Mouse (Mus musculus) liver, postnatal 0 days (tissue): ENCODE results near the gene Atp1b2. TPM values are rescaled to one million over a fixed set of nuclear protein-coding genes. Genes with fewer than 3 reads are reported as not detected.

ENCODE experiments used
- ATAC-seq: fragments of 200-750 bp; cut with Nextera tagmentation; 2 replicates; pipeline ENCODE4 v1.8.0; 2017; ENCODE audit warnings: mild to moderate bottlenecking, moderate library complexity
- DNase-seq: peaks from one replicate; pipeline ENCODE4 v3.0.0-alpha.2; 2016
- H3K27ac ChIP-seq: fragments of 300-500 bp; sonication (generic); 2 replicates; pipeline ENCODE4 v1.5.1; 2014; ENCODE audit warnings: antibody characterized with exemption, moderate library complexity, mild to moderate bottlenecking, low read depth
- H3K27me3 ChIP-seq: fragments of 300-500 bp; sonication (generic); 2 replicates; pipeline ENCODE4 v1.6.1; 2014; ENCODE audit warnings: low read length, control low read depth, mixed read lengths; ENCODE audit not compliant: insufficient read depth
- H3K36me3 ChIP-seq: fragments of 300-500 bp; sonication (generic); replicated peaks from 2 replicates; pipeline ENCODE4 v1.6.1; 2014; ENCODE audit warnings: mild to moderate bottlenecking, control low read depth, low read length, moderate library complexity, mixed read lengths; ENCODE audit not compliant: insufficient read depth
- H3K4me1 ChIP-seq: fragments of 300-500 bp; sonication (generic); 2 replicates; pipeline ENCODE4 v1.6.1; 2014; ENCODE audit warnings: antibody characterized with exemption, mild to moderate bottlenecking, control low read depth; ENCODE audit not compliant: insufficient read depth
- H3K4me2 ChIP-seq: fragments of 300-500 bp; sonication (generic); 2 replicates; pipeline ENCODE4 v1.6.1; 2014; ENCODE audit warnings: low read depth, mild to moderate bottlenecking, low read length, moderate library complexity, mixed read lengths
- H3K4me3 ChIP-seq: fragments of 300-500 bp; sonication (generic); 2 replicates; pipeline ENCODE4 v1.5.1; 2014; ENCODE audit warnings: low read depth, low read length
- H3K9ac ChIP-seq: fragments of 300-500 bp; sonication (generic); replicated peaks from 2 replicates; pipeline ENCODE4 v1.6.1; 2014; ENCODE audit warnings: mild to moderate bottlenecking, moderate library complexity
- H3K9me3 ChIP-seq: fragments of 300-500 bp; sonication (generic); 2 replicates; pipeline ENCODE4 v1.6.1; 2016; ENCODE audit warnings: mild to moderate bottlenecking, control low read depth, low read length, mixed read lengths
- CTCF ChIP-seq: sonication (generic); IDR thresholded peaks from 2 replicates; pipeline ENCODE4 v1.5.1; 2016; ENCODE audit warnings: antibody characterized with exemption, low read depth
- EP300 ChIP-seq: IDR thresholded peaks from 2 replicates; pipeline ENCODE4 v1.6.1; 2016; ENCODE audit warnings: antibody characterized with exemption, low read depth, mild to moderate bottlenecking
- WGBS: fragments of 180-500 bp; shearing (Covaris S2); extraction: QIAGEN DNeasy Blood & Tissue Kit; methylation state at CpG from one replicate; pipeline ENCODE4 v1.1.7; 2014; ENCODE audit not compliant: insufficient replicate concordance; 5-methylcytosine and 5-hydroxymethylcytosine counted together
- polyA plus RNA-seq: library from polyadenylated mRNA; unstranded; fragments of >200 nt; fragmentation: Nextera tagmentation; extraction: Ambion mirVana; gene quantifications from 2 replicates; pipeline ENCODE4 v1.2.1, GENCODE M21; 2015

Atp1b2 gene
- polyA plus RNA-seq, 1 experiment from 2014 or later: 5.3 TPM

DNA sequence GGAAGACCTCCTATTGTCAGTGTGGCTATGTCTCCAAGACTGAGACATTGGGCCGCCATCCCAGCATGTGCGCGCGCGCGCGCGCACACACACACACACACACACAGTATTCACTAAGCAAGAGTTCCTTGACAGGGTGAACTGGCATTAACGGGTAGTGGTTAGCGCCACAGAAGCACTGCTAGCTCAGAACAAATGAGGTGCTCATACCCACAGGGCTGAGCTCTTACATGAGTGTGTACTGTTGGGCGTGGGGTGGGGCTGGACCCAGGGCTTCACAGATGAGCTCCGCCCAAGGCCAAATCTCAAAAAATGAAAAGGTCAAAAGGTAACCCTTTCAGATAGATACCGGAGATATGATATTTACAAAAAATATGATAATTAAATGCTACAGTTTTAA lies 20.8 kb downstream of the Atp1b2 start:
- Histone ChIP-seq H3K9ac (no peak overlapping the region), H3K4me1 (peaks cover 42% of the 10 kb centered on the region), H3K36me3 (peaks cover 42% of the 10 kb centered on the region), H3K27me3 (no peaks in the 10 kb centered on the region), H3K27ac (peak overlapping the region; percentile 82), H3K4me3 (0 out of 2 replicates have a peak overlapping the region, but pooled peaks have one; percentile 4), H3K4me2 (peak overlapping the region; percentile 57; the same call in 1 of the 2 replicates), H3K9me3 (no peaks in the 10 kb centered on the region)
- TF ChIP-seq CTCF (no peak), EP300 (no peak)
- 84% methylated on average over 13 of the region's 13 CpGs for WGBS
- no peak for DNase-seq
- ATAC-seq: no peak

DNA sequence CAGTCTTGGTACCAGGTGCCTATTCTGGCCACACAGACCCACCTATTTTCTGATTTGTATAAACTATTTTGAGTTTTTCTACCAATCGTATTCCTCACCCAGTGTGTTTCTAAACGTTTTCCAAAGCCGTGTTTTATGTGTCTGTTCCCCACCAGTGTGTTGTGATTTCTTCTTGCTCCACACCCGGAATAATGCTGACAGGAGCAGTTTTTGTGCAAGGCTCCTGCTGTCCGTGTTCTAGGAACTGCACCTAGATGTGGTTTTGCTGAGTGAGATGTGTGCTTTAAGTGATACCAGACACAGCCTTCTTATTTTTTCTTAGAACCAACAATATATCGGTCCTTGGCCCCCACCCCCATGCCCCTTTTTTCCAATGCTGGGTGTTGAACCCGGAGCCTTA lies 21.7 kb downstream of the Atp1b2 start:
- Histone ChIP-seq H3K27me3 (no peaks in the 10 kb centered on the region), H3K4me3 (no peak overlapping the region), H3K36me3 (peaks cover 32% of the 10 kb centered on the region), H3K9ac (no peak overlapping the region), H3K27ac (peak overlapping the region; percentile 82; the same call in 1 of the 2 replicates), H3K4me2 (no peak overlapping the region), H3K4me1 (peaks cover 37% of the 10 kb centered on the region), H3K9me3 (no peaks in the 10 kb centered on the region)
- no peak for DNase-seq
- no peak for ATAC-seq
- WGBS: 72% methylated on average over 7 of the region's 7 CpGs
- TF ChIP-seq CTCF (no peak), EP300 (no peak)

DNA sequence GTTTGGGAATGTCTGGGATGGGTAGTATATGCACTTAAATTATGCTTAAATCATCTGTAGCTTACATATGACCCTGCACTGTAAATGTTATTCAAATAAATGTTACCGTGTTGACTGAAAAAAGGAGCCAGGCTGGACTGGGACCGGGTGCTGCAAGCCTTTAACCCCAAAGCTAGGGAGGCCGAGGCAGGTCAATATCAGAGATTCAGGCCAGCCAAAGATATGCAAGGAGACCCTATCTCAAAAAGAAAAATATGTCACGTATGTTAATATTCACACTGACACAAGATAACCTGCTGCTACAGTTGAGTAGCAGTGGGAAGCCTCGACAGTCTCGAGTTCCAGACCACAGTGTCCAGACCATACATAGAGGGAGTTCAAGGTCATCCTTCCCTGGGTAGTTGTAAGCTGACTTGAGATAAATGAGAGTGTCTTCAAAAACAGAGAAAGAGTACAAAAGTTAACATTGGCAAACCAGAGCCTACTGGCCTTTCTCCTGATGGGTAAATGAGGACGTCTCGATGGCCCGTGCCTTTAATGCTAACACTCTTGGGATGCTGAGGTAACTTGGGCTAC lies 23.4 kb downstream of the Atp1b2 start:
- ATAC-seq: no peak
- Histone ChIP-seq H3K27ac (peak overlapping the region; percentile 98), H3K36me3 (peaks cover 17% of the 10 kb centered on the region), H3K27me3 (no peaks in the 10 kb centered on the region), H3K4me1 (peaks cover 43% of the 10 kb centered on the region), H3K9ac (peak overlapping the region; percentile 90), H3K9me3 (no peaks in the 10 kb centered on the region), H3K4me3 (peak overlapping the region; percentile 82), H3K4me2 (peak overlapping the region; percentile 91)
- no peak for TF ChIP-seq CTCF
- TF ChIP-seq EP300: no peak
- no peak for DNase-seq
- 51% methylated on average over 9 of the region's 9 CpGs for WGBS

- Histone ChIP-seq H3K9ac (peak overlapping the region; percentile 90), H3K36me3 (0 out of 2 replicates have a peak, but pooled peaks cover 18% of the 10 kb centered on the region), H3K4me3 (peak overlapping the region; percentile 82), H3K4me2 (peak overlapping the region; percentile 91), H3K9me3 (no peaks in the 10 kb centered on the region), H3K27ac (peak overlapping the region; percentile 98), H3K27me3 (no peaks in the 10 kb centered on the region), H3K4me1 (peaks cover 43% of the 10 kb centered on the region)
- TF ChIP-seq CTCF (no peak), EP300 (no peak)
- 3% methylated on average over 8 of the region's 8 CpGs for WGBS
- ATAC-seq (no peak), DNase-seq (no peak)
Observed at GRCm38 (mm10) chr11:69581814-69582213, 23.9 kb downstream of the Atp1b2 start.

DNA sequence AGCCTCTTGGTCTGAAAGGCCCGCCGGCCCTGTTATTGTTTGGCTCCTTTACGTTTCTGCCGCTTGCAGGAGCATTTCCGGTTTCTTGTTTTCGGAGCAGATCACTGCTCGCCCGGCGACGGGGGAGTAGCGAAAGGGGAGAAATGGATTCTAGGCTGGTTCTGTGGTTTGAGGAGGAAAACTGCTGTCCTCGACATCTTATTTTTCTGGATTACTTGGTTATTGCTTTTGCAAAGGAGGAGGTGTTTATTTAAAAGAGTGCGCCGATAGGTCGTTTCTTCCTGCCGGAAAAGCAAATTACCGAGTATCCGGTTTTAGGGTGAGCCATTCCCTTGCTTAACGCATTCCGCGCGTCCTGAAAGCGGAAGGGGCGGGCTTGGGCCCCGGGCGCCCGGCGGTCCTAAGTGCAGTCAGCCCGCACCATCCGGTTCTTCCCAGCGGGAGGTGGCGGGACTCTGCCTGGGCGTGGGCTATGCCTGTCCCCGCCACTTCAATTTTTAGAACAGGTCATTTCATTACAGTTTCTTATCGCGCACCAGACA lies 24.5 kb downstream of the Atp1b2 start:
- DNase-seq (peak; percentile 94), ATAC-seq (peak; percentile 77)
- no peak for TF ChIP-seq CTCF
- peak; percentile 78 for TF ChIP-seq EP300
- 0% methylated on average over 36 of the region's 36 CpGs for WGBS
- peak overlapping the region; percentile 82 for H3K4me3 ChIP-seq
- H3K36me3 ChIP-seq: 0 out of 2 replicates have a peak, but pooled peaks cover 14% of the 10 kb centered on the region
- H3K27me3 ChIP-seq: no peaks in the 10 kb centered on the region
- H3K27ac ChIP-seq: peak overlapping the region; percentile 98
- H3K9me3 ChIP-seq: no peaks in the 10 kb centered on the region
- H3K4me1 ChIP-seq: peaks cover 39% of the 10 kb centered on the region
- H3K4me2 ChIP-seq: peak overlapping the region; percentile 91
- peak overlapping the region; percentile 90 for H3K9ac ChIP-seq

DNA sequence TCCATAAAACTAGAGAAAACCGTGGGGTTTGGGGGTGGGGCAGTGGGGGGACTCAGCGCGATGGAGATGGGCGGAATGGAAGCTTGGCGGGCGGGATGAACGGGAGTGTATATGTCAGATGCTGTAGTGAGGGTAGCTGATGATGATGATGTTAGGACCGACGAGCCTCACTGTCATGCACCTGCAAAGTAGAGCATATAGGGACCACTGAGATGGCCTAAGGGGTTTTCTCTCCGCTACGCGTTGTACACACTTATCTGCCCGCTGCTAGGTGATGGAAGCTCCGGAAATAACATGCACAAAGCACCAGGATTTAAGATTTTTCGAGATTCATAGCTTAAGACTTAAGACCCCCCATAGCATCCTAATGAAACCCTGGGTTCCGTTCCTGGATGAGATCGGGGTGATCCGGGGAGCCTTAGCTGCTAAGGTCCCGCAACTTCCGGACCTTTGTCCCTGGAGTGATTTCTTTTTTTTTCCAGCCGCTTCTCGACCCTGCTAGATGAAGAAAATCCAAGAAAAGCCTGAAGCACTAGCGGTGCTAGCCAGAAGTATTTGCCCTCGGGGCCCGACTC lies 25.1 kb downstream of the Atp1b2 start:
- Histone ChIP-seq H3K27me3 (no peaks in the 10 kb centered on the region), H3K36me3 (peaks cover 14% of the 10 kb centered on the region; the same call in 1 of the 2 replicates), H3K4me2 (peak overlapping the region; percentile 91), H3K9me3 (no peaks in the 10 kb centered on the region), H3K4me3 (peak overlapping the region; percentile 82), H3K9ac (peak overlapping the region; percentile 90), H3K4me1 (peaks cover 36% of the 10 kb centered on the region), H3K27ac (peak overlapping the region; percentile 98)
- TF ChIP-seq EP300: no peak
- TF ChIP-seq CTCF: no peak
- no peak for ATAC-seq
- DNase-seq: no peak
- WGBS: under 1% methylated on average over 25 of the region's 25 CpGs
